In the genomic region with DNA sequence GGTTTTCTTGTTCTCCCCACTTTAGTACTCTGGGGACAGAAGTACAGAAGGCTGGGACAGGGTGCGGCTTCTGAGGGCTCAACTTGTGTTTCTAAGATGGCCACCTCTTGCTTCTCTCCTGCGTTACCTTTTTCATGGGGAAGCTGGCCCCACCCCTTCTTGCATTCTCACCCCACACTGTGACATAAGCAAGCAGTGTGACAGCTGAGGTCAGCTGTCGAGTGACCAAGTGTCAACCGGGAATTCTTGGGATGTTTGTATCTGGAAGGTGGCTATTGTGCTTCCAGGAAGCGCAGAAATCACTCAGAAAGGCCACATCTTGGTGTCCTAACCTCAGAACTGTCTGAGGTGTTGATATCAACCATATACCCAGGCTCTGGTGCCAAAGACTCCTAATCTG, we compare ENCODE assay signal across 29 mouse cellular contexts. TPM values are rescaled to one million over a fixed set of nuclear protein-coding genes. Genes with fewer than 3 reads are reported as not detected.
"Had no signal": no experiment of that assay in that cellular context is flagged by ENCODE, and none has a peak within 500 bp of the region (broad histone marks: within the 10 kb centered on the region; RNA-seq: fewer than 3 reads in every experiment).

No protein-coding gene starts in this region.

- H3K4me3 ChIP-seq: embryonic facial prominence, embryonic 12.5 days; embryonic facial prominence, embryonic 13.5 days; embryonic facial prominence, embryonic 15.5 days; erythroblast, embryonic 14.5 days; forebrain, embryonic 10.5 days; forebrain, embryonic 12.5 days; forebrain, embryonic 13.5 days; forebrain, embryonic 15.5 days; gastrocnemius, adult 2 months; heart, adult 2 months had no signal

- H3K36me3 ChIP-seq: embryonic facial prominence, embryonic 12.5 days; embryonic facial prominence, embryonic 13.5 days; embryonic facial prominence, embryonic 15.5 days; forebrain, embryonic 10.5 days; forebrain, embryonic 12.5 days; forebrain, embryonic 15.5 days had no signal

- DNase-seq: cerebellum, adult 9-10 months; cerebellum, adult 9-11 months; cerebellum, postnatal 10 days; cerebellum, postnatal 14 days; cerebellum, postnatal 25 days; cerebellum, postnatal 36 days; embryo, embryonic 11 days; forebrain, postnatal 0 days; gastrocnemius, adult 2 months; gastrocnemius, postnatal 10 days; gastrocnemius, postnatal 14 days; gastrocnemius, postnatal 25 days; gastrocnemius, postnatal 36 days; heart, adult 11 months; heart, adult 18-20 months; heart, adult 2 months had no signal

- H3K4me2 ChIP-seq: embryonic facial prominence, embryonic 12.5 days; embryonic facial prominence, embryonic 13.5 days; embryonic facial prominence, embryonic 15.5 days; forebrain, embryonic 12.5 days; forebrain, embryonic 13.5 days; forebrain, embryonic 15.5 days had no signal

- H3K9ac ChIP-seq: embryonic facial prominence, embryonic 12.5 days; embryonic facial prominence, embryonic 13.5 days; embryonic facial prominence, embryonic 15.5 days; forebrain, embryonic 12.5 days; forebrain, embryonic 13.5 days; forebrain, embryonic 15.5 days; forebrain, postnatal 0 days had no signal

- H3K9me3 ChIP-seq: embryonic facial prominence, embryonic 12.5 days; embryonic facial prominence, embryonic 13.5 days; embryonic facial prominence, embryonic 15.5 days; forebrain, embryonic 10.5 days; forebrain, embryonic 12.5 days; forebrain, embryonic 13.5 days; forebrain, embryonic 15.5 days had no signal

- H3K27me3 ChIP-seq: embryonic facial prominence, embryonic 12.5 days; embryonic facial prominence, embryonic 15.5 days; forebrain, embryonic 13.5 days; forebrain, embryonic 15.5 days had no signal

- H3K27ac ChIP-seq: embryonic facial prominence, embryonic 12.5 days; embryonic facial prominence, embryonic 13.5 days; embryonic facial prominence, embryonic 15.5 days; forebrain, embryonic 10.5 days; forebrain, embryonic 12.5 days; forebrain, embryonic 13.5 days; forebrain, embryonic 15.5 days; gastrocnemius, adult 2 months; heart, adult 2 months had no signal

- ATAC-seq: forebrain, embryonic 13.5 days; forebrain, embryonic 14.5 days; forebrain, embryonic 15.5 days; forebrain, embryonic 16.5 days; forebrain, postnatal 0 days had no signal

RNA-seq across cellular contexts. Expression of a gene that starts 40.3 kb away (rescaled TPM):
- total RNA-seq: common myeloid progenitor, adult 5-6 weeks; gastrocnemius, adult 18-20 months; gastrocnemius, adult 2 months; gastrocnemius, postnatal 25 days; gastrocnemius, postnatal 36 days; granulocyte monocyte progenitor cell, adult 5-6 weeks had no signal
- polyA plus RNA-seq: erythroblast, embryonic 14.5 days; forebrain, postnatal 0 days had no signal

RNA-seq across cellular contexts. Expression of a gene that starts 52.1 kb away (rescaled TPM):
- total RNA-seq: common myeloid progenitor, adult 5-6 weeks; granulocyte monocyte progenitor cell, adult 5-6 weeks had no signal
- polyA plus RNA-seq: erythroblast, embryonic 14.5 days had no signal
